Mouse (Mus musculus) frontal cortex, postnatal 25 days (tissue): ENCODE data around the gene Psmb6.

Experiments
- DNase-seq, 2 experiments: peaks; one replicate each; pipeline ENCODE4 v3.0.0; 2022; ENCODE audit warnings: low spot score in 2 of 2

The Psmb6 gene

GRCm38 (mm10) chr11:70525184-70525678 lies at the start of gene Psmb6:
Psmb6 (plus strand) TSS chr11:70525367.
- peak; percentile 78 to 86 for DNase-seq

DNA sequence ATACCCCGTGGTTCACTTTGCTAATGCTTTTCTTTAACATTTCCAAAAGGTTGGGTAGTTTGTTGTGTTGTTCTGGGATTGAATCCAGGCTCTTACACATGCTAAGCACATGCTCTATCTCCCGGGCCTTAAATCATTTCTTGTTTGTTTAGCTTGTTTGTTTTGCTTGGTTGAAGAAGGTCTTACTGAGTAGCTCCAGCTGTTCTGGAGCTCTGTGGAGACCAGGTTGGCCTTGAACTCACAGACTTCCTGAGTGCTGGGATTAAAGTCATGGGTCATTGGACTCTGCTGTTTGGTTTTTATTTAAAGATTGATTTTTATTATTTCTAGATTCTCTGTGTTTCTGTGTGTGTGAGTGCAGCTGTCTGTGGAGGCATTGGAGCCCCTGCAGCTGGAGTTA lies 39.7 kb upstream of the Psmb6 start:
- DNase-seq: no peak

- no peak for DNase-seq
These were observed 37.4 kb upstream of the Psmb6 start for GRCm38 (mm10) chr11:70487816-70488215.

GRCm38 (mm10) chr11:70489138-70489537 lies 36.0 kb upstream of the Psmb6 start:
- DNase-seq: no peak

DNA sequence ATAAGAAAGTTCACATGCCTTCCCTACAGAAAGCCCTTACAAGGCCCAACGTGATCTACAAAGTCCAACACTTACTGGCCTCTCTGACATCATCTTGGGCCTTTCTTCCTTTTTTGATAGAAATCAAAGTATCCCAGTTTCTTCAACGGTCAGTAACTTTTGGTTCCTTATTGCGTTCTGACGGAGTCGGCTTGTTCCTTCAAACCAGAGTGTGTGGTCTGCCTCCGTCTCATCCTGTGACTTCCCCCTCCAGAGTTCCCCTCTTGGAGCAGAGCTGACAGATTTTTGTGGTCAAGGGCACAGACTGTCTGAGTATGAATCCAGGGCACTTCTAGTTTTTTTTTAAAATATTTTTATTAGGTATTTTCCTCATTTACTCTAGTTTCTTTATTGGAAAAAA lies 35.5 kb upstream of the Psmb6 start:
- no peak for DNase-seq

DNA sequence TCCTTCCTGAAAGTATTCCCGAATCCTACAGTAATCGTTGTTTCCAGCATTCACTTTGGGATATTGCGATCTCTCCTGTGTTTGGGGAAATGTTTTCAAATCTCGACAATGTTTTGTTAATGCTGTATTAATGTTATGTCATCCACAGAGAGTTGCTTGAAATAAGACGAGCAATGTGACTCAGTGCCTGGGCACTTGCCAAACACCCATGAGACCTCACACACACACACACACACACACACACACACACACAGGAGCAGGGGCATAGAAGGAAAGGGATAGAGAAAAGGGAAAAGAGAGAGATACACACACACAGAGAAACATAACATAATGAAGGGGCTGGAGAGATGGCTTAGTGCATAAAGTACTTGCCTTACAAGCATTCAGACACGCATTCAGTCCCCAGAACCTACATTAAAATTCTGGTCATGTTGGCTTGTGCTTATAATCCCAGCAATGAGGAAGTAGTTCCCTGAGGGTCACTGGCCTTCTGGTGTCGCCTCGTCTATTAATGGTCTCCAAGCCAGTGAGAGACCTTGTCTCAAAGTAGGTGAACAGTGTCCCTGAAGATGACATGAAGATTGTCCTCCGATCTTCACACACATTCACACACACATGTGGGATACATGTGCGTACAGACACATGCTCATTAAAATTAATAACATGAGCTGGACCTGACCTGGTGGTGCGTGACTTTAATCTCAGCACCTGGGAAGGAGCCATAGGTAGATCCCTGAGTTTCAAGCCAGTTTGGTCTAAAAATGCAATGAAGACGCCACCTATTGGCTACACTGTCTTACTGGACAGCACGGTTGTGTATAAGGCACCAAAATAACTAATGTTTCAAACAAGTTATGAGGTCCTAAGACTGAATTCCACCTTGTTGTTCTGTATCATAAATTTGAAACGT lies 25.3 kb upstream of the Psmb6 start:
- DNase-seq: no peak

GRCm38 (mm10) chr11:70500476-70500812 lies 24.7 kb upstream of the Psmb6 start:
- DNase-seq: no peak

DNA sequence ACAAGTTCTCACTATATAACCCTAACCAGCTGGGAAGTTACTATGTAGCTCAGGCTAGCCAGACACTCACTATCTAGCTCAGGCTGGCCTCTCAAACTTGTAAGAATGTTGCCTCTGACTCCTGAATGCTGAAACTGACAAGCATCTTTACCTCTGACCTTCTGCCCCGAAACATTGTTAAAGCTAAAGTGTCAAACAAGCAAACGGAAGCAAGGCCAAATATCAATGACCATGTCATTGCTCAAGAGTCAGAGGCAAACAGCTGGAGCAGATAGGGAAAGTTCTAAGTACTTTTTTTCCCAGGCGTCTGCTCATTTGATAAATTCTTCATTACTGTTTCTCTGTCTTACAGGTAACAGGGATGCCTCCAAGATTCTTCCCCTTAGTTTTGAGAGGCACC lies 23.1 kb upstream of the Psmb6 start:
- DNase-seq: no peak

- no peak for DNase-seq
These were observed 20.2 kb upstream of the Psmb6 start, which contains the start of gene Tm4sf5 for GRCm38 (mm10) chr11:70504970-70505369. Tm4sf5 (plus strand) TSS chr11:70505244.

GRCm38 (mm10) chr11:70506385-70506784 lies 18.8 kb upstream of the Psmb6 start:
- peak; percentile 36 to 39 for DNase-seq

GRCm38 (mm10) chr11:70506962-70507515 lies 18.1 kb upstream of the Psmb6 start:
- DNase-seq: no peak

GRCm38 (mm10) chr11:70509753-70510564 lies 15.2 kb upstream of the Psmb6 start:
- no peak for DNase-seq

DNA sequence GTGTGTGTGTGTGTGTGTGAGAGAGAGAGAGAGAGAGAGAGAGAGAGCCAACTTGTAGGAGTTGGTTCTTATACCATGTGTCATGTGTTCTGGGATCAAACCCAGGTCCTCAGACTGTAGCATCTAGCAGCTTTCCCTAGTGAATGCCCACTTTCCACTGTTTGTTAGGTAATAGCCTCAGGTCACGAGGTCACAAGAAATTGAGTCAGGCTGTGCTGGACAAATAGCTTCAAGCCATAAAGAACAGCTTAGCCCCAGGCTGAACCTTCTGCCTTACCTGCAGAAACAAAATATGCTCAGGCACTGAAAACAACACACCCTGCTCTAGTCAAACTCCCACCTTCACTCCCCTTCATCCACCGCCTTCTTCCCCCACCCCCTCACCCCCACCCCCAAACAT lies 13.9 kb upstream of the Psmb6 start:
- DNase-seq: no peak

- no peak for DNase-seq
These were observed 13.3 kb upstream of the Psmb6 start for GRCm38 (mm10) chr11:70511825-70512224.

- DNase-seq: no peak
These were observed 12.3 kb upstream of the Psmb6 start for GRCm38 (mm10) chr11:70512709-70513342.

DNA sequence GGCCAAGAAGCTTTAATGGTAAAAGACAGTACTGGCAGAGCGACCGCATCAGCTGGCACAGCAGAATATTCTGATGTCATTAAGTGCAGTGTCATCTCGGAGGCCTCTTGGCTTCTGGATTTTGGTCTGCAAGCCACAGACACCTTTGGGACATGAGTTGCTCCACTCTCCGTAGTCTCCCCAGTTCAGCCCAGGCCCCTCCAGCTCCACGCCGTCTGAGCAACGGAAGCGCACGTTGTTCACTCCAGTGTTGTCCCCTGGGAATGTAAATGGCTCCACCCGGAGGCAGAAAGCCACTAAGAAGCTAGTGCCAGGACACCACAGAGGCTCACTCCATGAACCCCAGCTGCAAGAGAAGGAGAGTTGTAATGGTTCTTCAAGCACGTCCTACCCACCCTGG lies 11.6 kb upstream of the Psmb6 start:
- no peak for DNase-seq

DNA sequence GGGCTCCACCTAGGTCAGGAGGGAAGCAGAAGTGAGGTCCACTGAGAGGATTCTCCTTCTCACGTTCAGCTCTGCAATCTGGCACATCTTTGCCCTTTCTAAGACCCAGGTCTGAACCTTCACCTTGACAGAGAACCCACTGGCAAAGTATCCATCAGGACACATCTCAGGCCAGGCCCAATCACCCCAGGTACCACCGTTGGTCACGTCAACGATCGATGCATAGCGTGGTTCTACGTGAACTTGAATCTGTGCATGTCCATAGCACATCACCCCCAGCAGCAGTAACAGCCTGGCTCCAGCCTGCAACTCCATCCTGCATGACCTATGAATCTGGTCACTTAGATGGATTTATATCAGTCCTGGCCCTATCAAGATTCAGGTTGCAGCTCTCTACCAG lies 10.9 kb upstream of the Psmb6 start, which contains the start of gene Vmo1:
Gene Vmo1, minus strand, starts transcription at position 329 of the 400 bp plus-strand sequence.
- DNase-seq: no peak

GRCm38 (mm10) chr11:70516352-70516751 lies 8.8 kb upstream of the Psmb6 start:
- no peak for DNase-seq

DNA sequence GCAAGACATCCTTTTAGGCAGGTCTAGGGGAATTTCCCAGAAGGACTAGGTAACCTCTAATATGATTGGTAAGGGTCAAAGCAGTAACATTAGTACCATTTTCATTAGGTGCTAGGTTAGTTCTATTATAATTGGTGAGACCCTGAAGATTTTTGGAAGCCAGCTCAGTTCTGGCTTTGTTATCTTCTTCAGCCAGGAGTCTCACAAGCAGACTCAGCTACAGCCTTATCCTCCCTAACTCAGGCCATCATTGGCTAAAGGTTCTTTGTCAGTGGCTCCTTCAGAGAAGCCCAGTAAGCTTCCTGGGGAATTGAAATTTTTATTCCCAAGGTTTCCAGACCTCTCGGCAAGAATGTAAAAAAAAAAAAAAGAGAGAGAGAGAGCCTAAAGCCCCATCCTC lies 6.7 kb upstream of the Psmb6 start:
- no peak for DNase-seq

GRCm38 (mm10) chr11:70518923-70519322 lies 6.2 kb upstream of the Psmb6 start, which contains the start of gene Gltpd2:
Gltpd2 (plus strand) TSS chr11:70519196.
- no peak for DNase-seq

- no peak for DNase-seq
These were observed 4.9 kb upstream of the Psmb6 start for GRCm38 (mm10) chr11:70520178-70520769.
